Mouse (Mus musculus) T-helper 1 cell (primary cell): Measurements from ENCODE around the gene Crp.

Experiments
- in situ Hi-C: fragments of 300-600 bp; cut with MboI, MseI; formaldehyde crosslinking; loops from one replicate; pipeline ENCODE4 v1.15.1; 2025; ENCODE audit warnings: high pct_unique_total_duplicates

Gene Crp

GRCm38 (mm10) chr1:172697844-172698243, at the start of gene Crp:
Gene Crp (plus strand): TSS chr1:172698055.
- in situ Hi-C loops = no loop called here

GRCm38 (mm10) chr1:172649396-172649795, 48.5 kb upstream of the Crp start:
- in situ Hi-C loops = no loop called here

- in situ Hi-C loops = no loop called here
Observed at GRCm38 (mm10) chr1:172650519-172651287, 47.2 kb upstream of the Crp start.

- in situ Hi-C loops = no loop called here
Observed at GRCm38 (mm10) chr1:172651288-172651987, 46.4 kb upstream of the Crp start.

GRCm38 (mm10) chr1:172652040-172652662, 45.7 kb upstream of the Crp start:
- in situ Hi-C loops = no loop called here

- in situ Hi-C loops = no loop called here
Observed at GRCm38 (mm10) chr1:172653900-172654299, 44.0 kb upstream of the Crp start.

GRCm38 (mm10) chr1:172657266-172657665, 40.6 kb upstream of the Crp start:
- in situ Hi-C loops = no loop called here

- in situ Hi-C loops = loop anchor here (10.0 kb wide), 1 partner anchor 575 kb away; no protein-coding TSS in a partner anchor
Observed at GRCm38 (mm10) chr1:172659688-172660087, 38.2 kb upstream of the Crp start.

GRCm38 (mm10) chr1:172665457-172665856, 32.4 kb upstream of the Crp start:
- in situ Hi-C loops = loop anchor here (10.0 kb wide), 1 partner anchor 569 kb away; no protein-coding TSS in a partner anchor

- in situ Hi-C loops = loop anchor here (10.0 kb wide), 1 partner anchor 567 kb away; no protein-coding TSS in a partner anchor
Observed at GRCm38 (mm10) chr1:172667597-172667996, 30.3 kb upstream of the Crp start.

- in situ Hi-C loops = no loop called here
Observed at GRCm38 (mm10) chr1:172670716-172671115, 27.1 kb upstream of the Crp start.

- in situ Hi-C loops = no loop called here
Observed at GRCm38 (mm10) chr1:172680742-172681141, 17.1 kb upstream of the Crp start.

GRCm38 (mm10) chr1:172683551-172683950, 14.3 kb upstream of the Crp start:
- in situ Hi-C loops = no loop called here

- in situ Hi-C loops = no loop called here
Observed at GRCm38 (mm10) chr1:172683957-172684356, 13.9 kb upstream of the Crp start.

GRCm38 (mm10) chr1:172685178-172685577, 12.7 kb upstream of the Crp start:
- in situ Hi-C loops = no loop called here

GRCm38 (mm10) chr1:172697422-172697821, 433 bp upstream of the Crp start:
- in situ Hi-C loops = no loop called here

- in situ Hi-C loops = loop anchor here (10.0 kb wide), 1 partner anchor 214 kb away; no protein-coding TSS in a partner anchor
Observed at GRCm38 (mm10) chr1:172700814-172701213, 3.0 kb downstream of the Crp start.

GRCm38 (mm10) chr1:172701381-172701780, 3.5 kb downstream of the Crp start:
- in situ Hi-C loops = loop anchor here (10.0 kb wide), 1 partner anchor 213 kb away; no protein-coding TSS in a partner anchor

GRCm38 (mm10) chr1:172701901-172702300, 4.0 kb downstream of the Crp start:
- in situ Hi-C loops = loop anchor here (10.0 kb wide), 1 partner anchor 213 kb away; no protein-coding TSS in a partner anchor

- in situ Hi-C loops = loop anchor here (5.0 to 10.0 kb wide), 2 partner anchors 88 to 210 kb away; no protein-coding TSS in a partner anchor
Observed at GRCm38 (mm10) chr1:172704769-172705168, 6.9 kb downstream of the Crp start.

GRCm38 (mm10) chr1:172706243-172706642, 8.4 kb downstream of the Crp start:
- in situ Hi-C loops = loop anchor here (5.0 to 10.0 kb wide), 2 partner anchors 86 to 209 kb away; no protein-coding TSS in a partner anchor
